Mouse (Mus musculus) embryonic facial prominence, embryonic 14.5 days (tissue): ENCODE results near the gene Frmd4a. TPM values are rescaled to one million over a fixed set of nuclear protein-coding genes. Genes with fewer than 3 reads are reported as not detected.
A peak's percentile ranks its signal among the peaks of the same experiment; 100 is the strongest.
"Not testable (repeated sequence)": the region's sequence is repeated elsewhere in the genome, so short reads cannot be mapped to it uniquely, and the experiment has no call there.

ENCODE experiments used
- ATAC-seq: fragments of 200-750 bp; cut with Nextera tagmentation; 2 replicates; pipeline ENCODE4 v1.8.0; 2017; ENCODE audit warnings: low read depth, moderate number of reproducible peaks, moderate TSS enrichment
- DNase-seq: peaks from one replicate; pipeline ENCODE4 v3.0.0-alpha.2; 2015; ENCODE audit warnings: low spot score
- H3K27ac ChIP-seq: fragments of 300-500 bp; sonication (generic); replicated peaks from 2 replicates; pipeline ENCODE4 v1.5.1; 2014; ENCODE audit warnings: low read depth, mild to moderate bottlenecking, low read length, moderate library complexity
- H3K27me3 ChIP-seq: fragments of 300-500 bp; sonication (generic); replicated peaks from 2 replicates; pipeline ENCODE4 v1.6.1; 2014; ENCODE audit warnings: low read length; ENCODE audit not compliant: control insufficient read depth, insufficient read depth
- H3K36me3 ChIP-seq: fragments of 300-500 bp; sonication (generic); 2 replicates; pipeline ENCODE4 v1.6.1; 2014; ENCODE audit warnings: low read length, mixed read lengths; ENCODE audit not compliant: control insufficient read depth, insufficient read depth
- H3K4me1 ChIP-seq: fragments of 300-500 bp; sonication (generic); 2 replicates; pipeline ENCODE4 v1.6.1; 2014; ENCODE audit warnings: antibody characterized with exemption, low read length; ENCODE audit not compliant: control insufficient read depth, insufficient read depth
- H3K4me2 ChIP-seq: fragments of 300-500 bp; sonication (generic); 2 replicates; pipeline ENCODE4 v1.6.1; 2014; ENCODE audit warnings: low read depth, mild to moderate bottlenecking, low read length, moderate library complexity, mixed read lengths
- H3K4me3 ChIP-seq: fragments of 300-500 bp; sonication (generic); 2 replicates; pipeline ENCODE4 v1.5.1; 2014; ENCODE audit warnings: low read depth, mild to moderate bottlenecking, low read length
- H3K9ac ChIP-seq: fragments of 300-500 bp; sonication (generic); 2 replicates; pipeline ENCODE4 v1.6.1; 2014; ENCODE audit warnings: low read depth, mild to moderate bottlenecking, low read length, moderate library complexity, mixed read lengths
- H3K9me3 ChIP-seq: fragments of 300-500 bp; sonication (generic); 2 replicates; pipeline ENCODE4 v1.6.1; 2016; ENCODE audit warnings: low read length; ENCODE audit not compliant: control insufficient read depth
- WGBS: fragments of 180-500 bp; shearing (Covaris S2); extraction: QIAGEN DNeasy Blood & Tissue Kit; methylation state at CpG from one replicate; pipeline ENCODE4 v1.1.7; 2014; 5-methylcytosine and 5-hydroxymethylcytosine counted together
- polyA plus RNA-seq: library from polyadenylated mRNA; unstranded; fragments of >200 nt; fragmentation: Nextera tagmentation; extraction: Ambion mirVana; gene quantifications from 2 replicates; pipeline ENCODE4 v1.2.1, GENCODE M21; 2014

Gene Frmd4a
- polyA plus RNA-seq, 1 experiment from 2014 or later, result 27.2 TPM

DNA sequence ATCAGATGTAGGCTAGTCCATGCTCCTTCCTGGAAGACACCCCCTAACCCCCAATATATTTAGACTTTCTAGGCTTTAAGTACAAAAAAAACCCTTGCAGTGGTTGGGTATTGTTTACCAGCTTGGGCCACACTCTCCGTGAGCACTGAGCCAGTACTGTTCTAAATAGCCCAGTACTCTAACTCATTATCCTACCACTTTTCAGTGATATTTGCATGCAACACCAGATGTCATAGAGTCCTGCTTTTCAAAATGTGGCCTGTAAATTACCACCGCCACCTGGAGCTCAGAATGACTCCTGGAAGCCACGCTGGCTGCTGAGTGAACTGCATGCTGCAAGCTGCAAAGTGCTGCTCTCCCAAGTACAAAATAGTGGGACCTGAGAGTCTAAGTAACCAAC lies 590.7 kb downstream of the Frmd4a start:
- H3K9ac ChIP-seq, result no peak overlapping the region
- ATAC-seq (no peak), DNase-seq (no peak)
- no peak overlapping the region for H3K4me2 ChIP-seq
- peaks cover 93% of the 10 kb centered on the region for H3K36me3 ChIP-seq
- no peak overlapping the region for H3K27ac ChIP-seq
- H3K4me3 ChIP-seq, result no peak overlapping the region
- no peaks in the 10 kb centered on the region for H3K4me1 ChIP-seq
- H3K9me3 ChIP-seq, result no peaks in the 10 kb centered on the region
- WGBS, result 60% methylated on average over 3 of the region's 3 CpGs
- H3K27me3 ChIP-seq, result no peaks in the 10 kb centered on the region

DNA sequence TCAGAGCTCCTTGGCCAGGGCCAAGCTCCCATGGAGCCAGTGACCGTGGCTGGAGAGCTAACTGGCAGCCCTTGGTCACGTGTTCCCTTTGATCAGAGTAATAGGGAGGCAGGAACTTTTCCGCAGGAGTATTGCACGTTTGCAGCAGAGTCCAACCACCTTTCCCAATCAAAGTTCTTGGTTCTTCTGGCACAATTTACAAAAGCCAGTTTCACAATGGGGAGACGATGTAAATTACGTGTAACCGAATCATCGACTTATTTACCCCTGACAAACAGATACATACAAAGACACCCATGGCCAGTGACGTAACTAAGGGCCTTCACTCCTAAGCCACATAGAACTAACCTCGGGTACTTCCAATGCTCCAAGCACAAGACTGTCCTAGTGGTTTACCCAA lies 591.9 kb downstream of the Frmd4a start:
- Histone ChIP-seq H3K9ac (no peak overlapping the region), H3K27me3 (no peaks in the 10 kb centered on the region), H3K36me3 (peaks cover 88% of the 10 kb centered on the region), H3K27ac (no peak overlapping the region), H3K4me2 (no peak overlapping the region), H3K4me1 (no peaks in the 10 kb centered on the region), H3K9me3 (no peaks in the 10 kb centered on the region), H3K4me3 (no peak overlapping the region)
- WGBS, result 89% methylated on average over 10 of the region's 10 CpGs
- ATAC-seq (no peak), DNase-seq (no peak)

DNA sequence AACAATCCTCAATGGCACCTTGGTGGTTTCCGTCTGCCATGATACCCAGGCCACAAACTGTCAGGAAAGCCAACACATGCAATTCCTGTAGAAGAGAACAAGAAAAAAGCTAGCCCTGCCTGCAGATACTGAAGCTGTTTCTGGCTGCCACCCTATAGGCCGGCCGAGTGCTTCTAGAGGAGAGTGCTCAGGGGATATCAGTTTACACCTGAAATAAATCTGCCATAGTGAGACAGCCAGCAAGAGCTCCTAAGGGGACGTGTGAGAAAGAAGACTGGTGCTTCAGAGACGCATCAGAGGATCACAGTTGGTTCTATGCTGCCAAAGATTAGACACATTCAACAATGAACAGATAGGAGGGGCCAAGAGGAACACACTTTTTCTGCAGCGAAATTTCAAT lies 593.8 kb downstream of the Frmd4a start:
- H3K36me3 ChIP-seq, result peaks cover 70% of the 10 kb centered on the region
- H3K4me2 ChIP-seq, result no peak overlapping the region
- no peak overlapping the region for H3K4me3 ChIP-seq
- H3K9me3 ChIP-seq, result no peaks in the 10 kb centered on the region
- 0 out of 2 replicates have a peak, but pooled peaks have one; percentile 19 for ATAC-seq
- no peak overlapping the region for H3K9ac ChIP-seq
- WGBS, result 51% methylated on average over 6 of the region's 6 CpGs
- no peaks in the 10 kb centered on the region for H3K4me1 ChIP-seq
- DNase-seq, result peak; percentile 42
- H3K27ac ChIP-seq, result no peak overlapping the region
- H3K27me3 ChIP-seq, result no peaks in the 10 kb centered on the region

DNA sequence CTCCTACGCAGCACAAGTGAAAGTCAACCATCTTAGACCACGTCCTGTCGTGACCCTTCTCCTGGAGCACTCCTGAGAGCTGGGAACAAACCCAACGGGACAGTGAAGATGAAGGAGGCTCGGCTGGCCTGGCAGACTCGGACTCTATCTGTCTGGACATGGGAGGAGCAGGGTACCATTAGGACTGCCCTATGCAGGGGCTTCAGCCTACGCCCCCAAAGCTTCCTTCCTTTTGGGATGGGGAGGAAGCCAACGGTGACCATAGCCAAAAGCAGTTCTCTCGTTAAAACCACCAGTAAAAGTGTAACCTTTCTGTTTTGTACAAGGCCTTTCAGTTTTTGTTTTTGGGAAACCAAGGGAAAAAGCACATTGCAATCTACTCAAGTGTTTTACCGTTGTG lies 594.2 kb downstream of the Frmd4a start:
- no peak overlapping the region for H3K4me2 ChIP-seq
- no peak overlapping the region for H3K27ac ChIP-seq
- no peaks in the 10 kb centered on the region for H3K4me1 ChIP-seq
- DNase-seq (no peak), ATAC-seq (no peak)
- no peak overlapping the region for H3K4me3 ChIP-seq
- no peaks in the 10 kb centered on the region for H3K27me3 ChIP-seq
- 91% methylated on average over 10 of the region's 10 CpGs for WGBS
- no peak overlapping the region for H3K9ac ChIP-seq
- H3K9me3 ChIP-seq, result no peaks in the 10 kb centered on the region
- peaks cover 66% of the 10 kb centered on the region for H3K36me3 ChIP-seq

DNA sequence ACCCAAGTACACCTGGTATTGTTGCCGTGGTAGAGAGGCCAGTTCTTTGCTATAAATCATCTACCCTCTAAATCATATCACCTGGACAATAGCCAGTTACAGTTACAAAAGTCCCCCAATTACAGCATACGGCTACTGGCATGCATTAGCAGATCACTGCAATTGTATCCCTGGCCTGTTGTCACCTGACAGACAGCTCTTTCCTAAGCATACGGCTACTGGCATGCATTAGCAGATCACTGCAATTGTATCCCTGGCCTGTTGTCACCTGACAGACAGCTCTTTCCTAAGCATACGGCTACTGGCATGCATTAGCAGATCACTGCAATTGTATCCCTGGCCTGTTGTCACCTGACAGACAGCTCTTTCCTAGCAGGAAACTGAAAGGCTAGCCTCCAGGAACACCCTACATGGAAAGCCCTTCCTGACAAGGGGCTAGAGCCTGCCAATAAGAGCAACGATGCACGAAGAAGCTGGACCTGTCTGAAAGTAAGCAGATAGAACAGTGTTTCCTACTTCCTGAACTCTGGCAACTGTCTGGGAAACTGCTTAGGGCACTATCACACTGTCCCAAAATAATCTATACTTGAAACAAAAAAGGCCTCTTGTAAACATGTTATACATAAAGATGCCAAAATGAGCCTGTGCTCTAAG lies 596.9 kb downstream of the Frmd4a start:
- DNase-seq, result peak; percentile 42
- H3K36me3 ChIP-seq, result peaks cover 41% of the 10 kb centered on the region
- not testable (repeated sequence) for H3K4me1 ChIP-seq, H3K4me2 ChIP-seq, H3K4me3 ChIP-seq, H3K27ac ChIP-seq, H3K9ac ChIP-seq, H3K9me3 ChIP-seq, H3K27me3 ChIP-seq
- peak; percentile 41 for ATAC-seq
- WGBS, result 36% methylated on average over 6 of the region's 6 CpGs

DNA sequence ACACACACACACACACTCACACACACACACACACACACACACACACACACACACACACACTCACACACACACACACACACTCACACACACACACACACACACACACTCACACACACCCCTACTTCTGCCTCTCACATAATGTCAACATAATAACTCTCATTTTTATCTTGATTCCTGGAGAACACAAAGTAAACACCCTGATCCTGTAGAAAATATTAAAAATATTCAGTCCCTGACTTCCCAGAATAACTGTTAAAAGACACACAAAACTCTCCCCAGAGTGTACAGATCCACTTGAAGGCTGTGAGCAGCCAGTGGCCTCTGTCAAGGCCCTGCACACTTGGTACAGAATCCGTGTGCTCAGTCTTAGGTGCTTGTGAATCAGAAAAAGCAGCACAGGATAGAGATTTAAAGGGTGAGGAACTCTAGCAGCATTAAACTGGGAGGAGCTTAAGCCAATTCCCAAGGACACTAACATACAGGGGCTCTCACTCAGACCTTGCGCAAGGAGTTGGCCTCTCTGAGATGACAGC lies 597.6 kb downstream of the Frmd4a start:
- WGBS, result 88% methylated on average over 2 of the region's 2 CpGs
- no peak overlapping the region for H3K9ac ChIP-seq

DNA sequence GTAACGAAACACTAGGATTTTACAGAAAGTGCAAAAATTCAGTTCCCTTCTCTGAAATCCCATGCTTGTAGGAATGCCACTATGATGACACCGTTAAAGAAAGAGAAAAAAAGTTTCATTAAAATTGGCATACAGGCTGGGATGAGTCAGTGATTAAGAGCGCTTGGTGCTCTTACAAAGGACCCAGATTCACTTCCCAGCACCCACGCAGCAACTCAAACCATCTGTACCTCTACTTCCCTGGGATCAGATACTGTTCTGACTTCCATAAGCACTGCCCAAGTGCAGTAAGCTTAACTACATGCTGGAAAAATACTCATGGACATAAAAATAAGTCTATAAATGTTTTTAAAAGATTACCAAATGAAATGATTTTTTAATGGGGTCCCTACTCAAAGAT lies 599.5 kb downstream of the Frmd4a start:
- no peak overlapping the region for H3K9ac ChIP-seq
- peaks cover 14% of the 10 kb centered on the region for H3K4me1 ChIP-seq
- ATAC-seq (no peak), DNase-seq (no peak)
- H3K27ac ChIP-seq, result no peak overlapping the region
- H3K9me3 ChIP-seq, result no peaks in the 10 kb centered on the region
- H3K4me2 ChIP-seq, result no peak overlapping the region
- peaks cover 17% of the 10 kb centered on the region for H3K36me3 ChIP-seq
- no peaks in the 10 kb centered on the region for H3K27me3 ChIP-seq
- H3K4me3 ChIP-seq, result no peak overlapping the region
- 86% methylated on average over 4 of the region's 4 CpGs for WGBS

More for the DNA sequence above, 597.6 kb downstream of the Frmd4a start:
- DNase-seq (no peak), ATAC-seq (no peak)
- Histone ChIP-seq H3K4me3 (no peak overlapping the region), H3K36me3 (peaks cover 35% of the 10 kb centered on the region), H3K9me3 (no peaks in the 10 kb centered on the region), H3K27ac (no peak overlapping the region), H3K27me3 (no peaks in the 10 kb centered on the region), H3K4me2 (no peak overlapping the region), H3K4me1 (no peaks in the 10 kb centered on the region; the same call in 1 of the 2 replicates)

DNA sequence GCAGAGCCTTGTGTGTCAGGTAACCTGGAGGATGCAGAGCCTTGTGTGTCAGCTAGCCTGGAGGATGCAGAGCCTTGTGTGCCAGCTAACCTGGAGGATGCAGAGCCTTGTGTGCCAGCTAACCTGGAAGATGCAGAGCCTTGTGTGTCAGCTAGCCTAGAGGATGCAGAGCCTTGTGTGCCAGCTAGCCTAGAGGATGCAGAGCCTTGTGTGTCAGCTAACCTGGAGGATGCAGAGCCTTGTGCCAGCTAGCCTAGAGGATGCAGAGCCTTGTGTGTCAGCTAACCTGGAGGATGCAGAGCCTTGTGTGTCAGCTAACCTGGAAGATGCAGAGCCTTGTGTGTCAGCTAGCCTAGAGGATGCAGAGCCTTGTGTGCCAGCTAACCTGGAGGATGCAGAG lies 601.6 kb downstream of the Frmd4a start:
- H3K4me3 ChIP-seq, H3K9ac ChIP-seq, ATAC-seq, H3K4me2 ChIP-seq, DNase-seq, H3K27me3 ChIP-seq, H3K9me3 ChIP-seq, H3K27ac ChIP-seq: not testable (repeated sequence)
- Histone ChIP-seq H3K4me1 (peaks cover 14% of the 10 kb centered on the region), H3K36me3 (peaks cover 18% of the 10 kb centered on the region)
